Mouse (Mus musculus) 416B (cell line): ENCODE results near the gene Rcc1.

Experiments
- DNase-seq: peaks from one replicate; pipeline ENCODE4 v3.0.0; 2011; ENCODE audit warnings: low read depth

Gene Rcc1

GRCm38 (mm10) chr4:132355403-132355802, 2.0 kb upstream of the Rcc1 start:
- DNase-seq: no peak

DNA sequence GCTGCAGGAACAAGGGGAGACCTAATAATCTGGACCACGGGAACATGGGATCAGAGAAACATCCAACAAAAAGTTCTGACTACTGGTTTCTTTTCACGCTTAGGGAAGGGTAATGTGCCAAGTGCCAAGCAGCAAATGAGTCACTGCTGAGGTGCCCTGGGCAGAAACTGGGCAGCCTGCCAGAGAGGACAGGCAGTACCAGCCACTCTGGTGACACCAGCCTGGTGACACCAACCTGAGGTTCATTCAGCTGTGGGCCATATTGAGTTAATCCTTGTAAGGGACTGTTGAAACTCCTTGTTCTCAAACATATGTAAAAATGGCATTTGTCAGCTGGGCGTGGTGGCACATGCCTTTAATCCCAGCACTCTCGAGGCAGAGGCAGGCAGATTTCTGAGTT, 1.2 kb upstream of the Rcc1 start:
- DNase-seq: peak; percentile 96

GRCm38 (mm10) chr4:132352739-132353138, 666 bp downstream of the Rcc1 start:
- no peak for DNase-seq

DNA sequence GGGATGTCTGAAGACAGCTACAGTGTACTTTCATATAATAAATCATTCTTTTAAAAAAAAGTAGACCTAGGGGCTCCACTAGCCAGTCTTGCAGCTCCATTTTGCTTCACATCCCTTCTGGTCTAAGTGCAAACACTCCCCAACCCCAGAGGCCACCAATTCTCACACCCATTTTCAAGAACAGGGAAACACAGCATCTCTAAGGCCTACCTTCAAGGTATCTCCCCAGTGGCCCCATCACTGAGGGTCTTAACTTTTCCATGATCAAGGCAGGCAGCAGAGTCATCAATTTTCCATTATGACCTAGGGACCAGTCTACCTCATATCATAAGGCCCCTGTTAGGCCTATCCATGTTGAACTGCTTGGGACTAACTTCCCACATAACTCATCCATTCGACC, 2.0 kb downstream of the Rcc1 start:
- peak; percentile 36 for DNase-seq

GRCm38 (mm10) chr4:132350854-132351253, 2.6 kb downstream of the Rcc1 start:
- no peak for DNase-seq

GRCm38 (mm10) chr4:132350123-132350740, 3.2 kb downstream of the Rcc1 start:
- peak; percentile 72 for DNase-seq

- DNase-seq: peak; percentile 67
Observed at GRCm38 (mm10) chr4:132349495-132350122, 3.8 kb downstream of the Rcc1 start.

DNA sequence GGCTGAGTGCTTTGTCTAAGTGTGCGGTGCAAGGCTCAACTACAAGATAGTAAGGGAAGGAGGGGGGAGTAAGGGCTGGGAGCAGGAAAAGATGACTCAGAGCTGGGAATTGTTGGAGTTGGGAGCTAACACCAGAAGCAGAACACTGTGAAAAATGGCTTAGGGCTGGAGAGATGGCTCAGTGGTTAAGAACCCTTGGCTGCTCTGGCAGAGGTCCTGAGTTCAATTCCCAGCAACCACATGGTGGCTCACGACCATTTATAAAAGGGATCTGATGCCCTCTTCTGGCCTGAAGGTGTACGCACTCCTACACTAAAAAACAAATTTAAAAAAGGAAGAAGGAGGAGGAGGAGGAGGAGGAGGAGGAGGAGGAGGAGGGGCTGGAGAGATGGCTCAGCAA, 6.7 kb downstream of the Rcc1 start:
- peak; percentile 80 for DNase-seq

DNA sequence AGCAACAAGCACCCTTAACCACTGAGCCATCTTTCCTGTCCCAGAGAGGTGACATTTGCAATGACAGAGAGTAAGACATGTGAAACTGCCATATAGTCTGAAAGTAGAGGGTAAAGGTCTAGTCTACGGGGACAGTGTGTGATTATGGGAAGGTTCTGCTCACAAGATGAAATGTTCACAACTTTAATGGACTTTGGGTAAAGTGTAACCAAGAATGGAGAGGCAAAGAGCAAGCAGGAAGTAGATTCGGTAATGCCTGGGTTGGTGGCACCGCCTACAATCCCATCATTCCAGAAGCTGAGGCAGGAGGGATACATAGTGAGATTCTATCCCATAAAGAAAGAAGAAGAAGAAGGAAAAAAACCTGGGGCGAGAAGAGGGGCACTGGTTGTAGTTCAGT, 7.1 kb downstream of the Rcc1 start:
- no peak for DNase-seq

DNA sequence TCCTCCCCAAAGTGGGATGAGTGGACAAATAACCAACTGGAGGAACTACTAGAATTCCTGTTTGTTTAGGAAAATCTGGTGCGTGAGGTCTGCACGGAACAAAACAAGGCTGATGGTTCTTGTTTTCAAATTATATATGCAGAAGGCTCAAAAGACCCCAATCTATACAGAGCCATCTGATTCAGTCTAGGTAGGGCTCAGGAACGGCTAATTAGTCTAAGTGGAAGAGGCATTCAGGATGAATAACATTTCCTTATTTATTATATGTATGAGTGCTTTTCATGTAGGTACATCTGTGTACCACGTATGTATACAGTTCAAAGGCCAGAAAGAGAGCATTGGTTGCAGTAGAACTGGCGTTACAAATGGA, 7.6 kb downstream of the Rcc1 start:
- DNase-seq: no peak

GRCm38 (mm10) chr4:132345135-132345842, 8.1 kb downstream of the Rcc1 start:
- peak; percentile 87 for DNase-seq

- DNase-seq: peak; percentile 68
Observed at GRCm38 (mm10) chr4:132344403-132345134, 8.8 kb downstream of the Rcc1 start.

GRCm38 (mm10) chr4:132341451-132341850, 12.0 kb downstream of the Rcc1 start:
- no peak for DNase-seq

GRCm38 (mm10) chr4:132338943-132339342, 14.5 kb downstream of the Rcc1 start:
- no peak for DNase-seq

GRCm38 (mm10) chr4:132332880-132333279, 20.5 kb downstream of the Rcc1 start:
- DNase-seq: no peak

- DNase-seq: no peak
Observed at GRCm38 (mm10) chr4:132331960-132332359, 21.4 kb downstream of the Rcc1 start.

DNA sequence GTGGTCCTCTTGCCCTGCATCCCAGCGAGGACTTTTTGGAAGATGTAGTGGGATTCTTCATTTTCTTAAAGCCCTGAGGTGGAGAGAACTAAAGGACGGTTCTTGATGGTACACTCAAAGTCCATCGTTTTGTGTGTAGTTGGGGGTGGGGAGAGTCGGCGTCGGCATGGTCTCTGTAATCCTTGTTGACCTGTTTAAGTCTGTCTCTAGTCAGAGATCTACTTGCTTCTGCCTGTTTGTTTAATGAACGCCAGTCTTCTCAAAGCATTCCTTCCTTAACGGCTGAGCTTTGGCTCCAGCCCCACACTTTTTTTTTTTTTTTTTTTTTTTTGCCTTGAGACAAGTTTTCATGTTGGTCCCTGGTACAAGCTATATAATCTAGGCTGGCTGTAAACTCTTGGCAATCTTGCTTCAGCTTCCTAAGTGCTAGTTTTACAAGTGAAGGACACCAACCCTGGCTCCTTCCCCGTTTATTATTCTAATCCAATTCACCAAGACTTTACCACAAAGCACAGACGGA, 23.5 kb downstream of the Rcc1 start:
- no peak for DNase-seq

DNA sequence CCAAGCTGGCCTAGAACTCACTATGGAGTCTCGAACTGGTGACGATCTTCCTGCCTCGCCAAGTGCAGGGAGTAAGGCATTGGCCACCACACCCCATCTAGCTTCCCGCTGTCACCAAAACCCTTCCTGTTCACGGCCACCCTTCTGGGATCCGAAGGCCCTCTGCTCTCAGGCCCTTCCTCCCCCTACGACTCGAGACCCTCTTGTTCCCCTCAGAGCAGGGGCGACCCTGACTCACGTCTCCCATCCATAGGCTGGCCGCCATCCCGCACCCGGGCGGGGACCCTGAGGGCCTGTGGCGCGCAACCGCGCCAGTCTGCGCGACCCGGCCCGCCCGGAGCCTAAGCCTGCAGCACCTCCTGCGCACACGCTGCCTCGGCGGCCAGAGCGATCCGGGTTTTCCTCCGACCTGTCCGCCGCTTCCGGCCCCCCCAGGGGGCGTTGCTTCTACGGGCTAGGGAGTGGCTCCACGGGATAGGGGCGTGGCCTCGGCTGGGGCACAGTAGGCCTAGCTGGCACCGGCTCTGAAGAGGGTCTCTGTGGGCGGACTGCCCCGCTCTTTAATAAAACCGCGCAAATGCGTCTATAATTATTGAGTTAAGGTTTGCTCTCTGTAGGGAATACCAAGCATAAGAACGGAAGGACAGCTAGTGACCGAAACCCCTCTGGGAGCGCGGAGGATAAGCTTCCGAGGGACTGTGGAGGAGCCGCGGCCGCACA, 24.1 kb downstream of the Rcc1 start, which contains the start of gene Trnau1ap:
Gene Trnau1ap (minus strand): TSS at position 424 of the 720 bp plus-strand sequence.
- DNase-seq: peak; percentile 88

GRCm38 (mm10) chr4:132328391-132328982, 24.9 kb downstream of the Rcc1 start:
- DNase-seq: peak; percentile 12

GRCm38 (mm10) chr4:132326481-132326880, 26.9 kb downstream of the Rcc1 start:
- DNase-seq: no peak

DNA sequence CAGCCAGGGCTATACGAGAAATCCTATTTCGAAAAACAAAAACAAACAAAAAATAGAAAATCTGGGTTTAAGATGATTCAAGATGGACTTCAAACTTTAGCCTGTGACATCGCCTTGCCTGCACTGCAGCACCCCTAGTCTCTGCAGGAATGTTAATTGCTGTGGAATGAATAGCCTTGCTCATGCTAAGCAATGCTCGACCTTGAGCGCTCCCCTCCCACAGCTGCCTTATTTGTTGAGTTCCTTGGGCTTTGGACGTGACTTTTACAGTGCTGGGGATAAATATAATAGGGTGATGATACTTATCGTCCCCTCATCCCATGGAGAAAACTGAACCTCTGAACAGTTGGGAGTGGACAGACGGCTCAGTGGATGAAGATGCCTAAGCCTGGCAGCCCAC, 37.7 kb downstream of the Rcc1 start:
- DNase-seq: no peak
